Mouse (Mus musculus) G1E (cell line): ENCODE results near the gene Atp10a.

Experiments used
- CTCF ChIP-seq: IDR thresholded peaks from 2 replicates; pipeline ENCODE4 v1.5.1; 2012; ENCODE audit warnings: low read depth, low read length, inconsistent platforms, mixed read lengths
- GATA1 ChIP-seq: IDR thresholded peaks from 2 replicates; pipeline ENCODE4 v1.6.1; 2012; ENCODE audit warnings: borderline replicate concordance, low read length, inconsistent platforms, mixed read lengths
- GATA2 ChIP-seq: IDR thresholded peaks from 2 replicates; pipeline ENCODE4 v1.6.1; 2012; ENCODE audit warnings: low read depth, low read length, inconsistent platforms, borderline replicate concordance
- POLR2AphosphoS5 ChIP-seq: IDR thresholded peaks from 2 replicates; pipeline ENCODE4 v1.6.1; 2012; ENCODE audit warnings: low read depth, low read length, inconsistent platforms; ENCODE audit not compliant: insufficient replicate concordance

GRCm38 (mm10) chr7:58742009-58742408 is 86.0 kb downstream of the Atp10a start:
- TF ChIP-seq POLR2AphosphoS5 (no peak), GATA1 (no peak), CTCF (no peak), GATA2 (no peak)
